Mouse (Mus musculus) forebrain, embryonic 13.5 days (tissue): ENCODE data around the gene Wrb. TPM values are rescaled to one million over a fixed set of nuclear protein-coding genes. Genes with fewer than 3 reads are reported as not detected.

Source experiments
- ATAC-seq: fragments of 200-750 bp; cut with Nextera tagmentation; 2 replicates; pipeline ENCODE4 v1.8.0; 2017
- H3K27ac ChIP-seq: fragments of 300-500 bp; sonication (generic); 2 replicates; pipeline ENCODE4 v1.5.1; 2015; ENCODE audit warnings: inconsistent platforms, mild to moderate bottlenecking, moderate library complexity
- H3K27me3 ChIP-seq: fragments of 300-500 bp; sonication (generic); 2 replicates; pipeline ENCODE4 v1.6.1; 2015; ENCODE audit warnings: mild to moderate bottlenecking, inconsistent platforms
- H3K36me3 ChIP-seq: fragments of 300-500 bp; sonication (generic); 2 replicates; pipeline ENCODE4 v1.6.1; 2015; ENCODE audit warnings: mild to moderate bottlenecking, inconsistent platforms; ENCODE audit not compliant: poor library complexity, severe bottlenecking
- H3K4me1 ChIP-seq: fragments of 300-500 bp; sonication (generic); 2 replicates; pipeline ENCODE4 v1.6.1; 2015; ENCODE audit warnings: inconsistent platforms
- H3K4me2 ChIP-seq: fragments of 300-500 bp; sonication (generic); 2 replicates; pipeline ENCODE4 v1.6.1; 2015; ENCODE audit warnings: inconsistent platforms, mild to moderate bottlenecking, moderate library complexity
- H3K4me3 ChIP-seq: fragments of 300-500 bp; sonication (generic); 2 replicates; pipeline ENCODE4 v1.5.1; 2015; ENCODE audit warnings: mild to moderate bottlenecking, inconsistent platforms
- H3K9ac ChIP-seq: fragments of 300-500 bp; sonication (generic); 2 replicates; pipeline ENCODE4 v1.6.1; 2015; ENCODE audit warnings: mild to moderate bottlenecking, inconsistent platforms
- H3K9me3 ChIP-seq: fragments of 300-500 bp; sonication (generic); replicated peaks from 2 replicates; pipeline ENCODE4 v1.6.1; 2016; ENCODE audit warnings: inconsistent platforms
- WGBS: fragments of 180-500 bp; shearing (Covaris S2); methylation state at CpG from one replicate; pipeline ENCODE4 v1.1.7; 2015; 5-methylcytosine and 5-hydroxymethylcytosine counted together
- polyA plus RNA-seq: library from polyadenylated mRNA; unstranded; fragments of >200 nt; fragmentation: Nextera tagmentation; extraction: Ambion mirVana; gene quantifications from 2 replicates; pipeline ENCODE4 v1.2.1, GENCODE M21; 2015

Gene Wrb
- polyA plus RNA-seq, 1 experiment from 2014 or later: 131 TPM

DNA sequence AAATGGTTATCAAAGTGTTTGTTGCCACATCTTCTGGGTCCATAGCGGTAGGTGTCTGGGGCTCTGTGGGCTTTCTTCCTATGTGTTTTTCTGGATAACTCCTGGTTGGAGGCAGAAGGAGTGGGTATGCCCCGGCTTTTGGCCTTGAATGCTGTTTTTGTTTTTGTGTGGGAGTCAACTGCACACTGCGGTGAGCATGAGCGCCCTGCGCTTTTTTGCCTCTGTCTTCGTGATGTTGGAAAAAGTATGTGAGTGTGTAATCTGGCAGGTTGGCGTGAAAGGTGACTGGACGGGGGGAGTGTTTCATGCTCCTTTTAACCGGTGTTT, 55.5 kb downstream of the Wrb start:
- peak overlapping the region; percentile 56; the same call in 1 of the 2 replicates for H3K9ac ChIP-seq
- H3K9me3 ChIP-seq: no peaks in the 10 kb centered on the region
- no peak for ATAC-seq

DNA sequence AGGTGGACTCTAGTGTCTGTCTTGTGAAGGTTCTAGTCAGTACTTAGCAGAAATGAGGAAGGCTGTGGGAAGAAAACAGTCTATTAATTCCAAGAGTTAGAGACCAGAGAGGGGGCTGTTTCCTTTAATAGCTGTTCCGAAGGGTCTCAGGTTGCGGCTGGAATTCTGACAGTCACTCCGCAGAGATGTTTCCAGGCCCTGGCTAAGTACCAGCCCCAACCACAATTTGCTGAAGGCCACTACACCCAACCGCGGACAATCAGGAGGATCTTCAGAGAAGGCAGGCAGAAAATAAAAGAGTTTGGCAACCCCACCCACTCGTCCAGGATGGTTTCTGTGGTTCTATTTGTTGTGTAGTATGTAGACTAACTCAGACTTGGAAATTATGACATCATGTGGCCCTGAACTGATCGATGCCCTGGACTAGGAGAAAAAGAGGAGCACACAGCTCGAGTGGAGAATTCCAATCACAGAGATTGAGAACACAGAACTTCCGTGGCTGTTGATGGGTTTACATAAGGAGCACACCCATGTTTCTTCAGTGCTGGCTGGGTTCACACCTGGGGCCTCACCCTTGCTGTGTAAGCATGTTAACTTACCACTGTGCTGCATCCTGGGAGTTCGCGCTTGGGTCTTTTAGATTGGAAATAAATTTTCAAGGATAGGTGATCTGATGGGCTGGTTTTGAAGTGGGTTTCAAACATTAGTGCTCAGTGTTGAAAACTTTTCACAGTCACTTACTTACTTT, 56.5 kb downstream of the Wrb start:
- WGBS: 85% methylated on average over 11 of the region's 11 CpGs
- Histone ChIP-seq H3K4me1 (peaks cover 12% of the 10 kb centered on the region), H3K9me3 (no peaks in the 10 kb centered on the region), H3K4me2 (no peak overlapping the region), H3K27ac (no peak overlapping the region), H3K27me3 (no peaks in the 10 kb centered on the region), H3K4me3 (no peak overlapping the region), H3K9ac (no peak overlapping the region), H3K36me3 (no peaks in the 10 kb centered on the region)
- ATAC-seq: no peak

More for the DNA sequence above, 55.5 kb downstream of the Wrb start:
- Histone ChIP-seq H3K4me1 (peaks cover 12% of the 10 kb centered on the region), H3K36me3 (no peaks in the 10 kb centered on the region), H3K27me3 (no peaks in the 10 kb centered on the region), H3K27ac (no peak overlapping the region), H3K4me3 (peak overlapping the region; percentile 28), H3K4me2 (peak overlapping the region; percentile 62)
- WGBS: 33% methylated on average over 9 of the region's 9 CpGs

Other genes with a start within 250 kb of the Wrb start
- 63.0 and 63.5 TPM in 2 replicates for gene Psmg1, start 154.4 kb upstream of the Wrb start, polyA plus RNA-seq
- 206 and 236 TPM in 2 replicates for gene Brwd1, start 62.9 kb upstream of the Wrb start, polyA plus RNA-seq
- 656 and 774 TPM in 2 replicates for gene Hmgn1, start 17.7 kb upstream of the Wrb start, polyA plus RNA-seq
- gene Lca5l, start 46.9 kb downstream of the Wrb start, polyA plus RNA-seq: 1.1 and 1.3 TPM in 2 replicates
- gene Sh3bgr, start 55.0 kb downstream of the Wrb start, polyA plus RNA-seq: 0.86 and 1.3 TPM in 2 replicates
- 0.40 and 0.71 TPM in 2 replicates for gene B3galt5, start 90.4 kb downstream of the Wrb start, polyA plus RNA-seq